Mouse (Mus musculus) embryonic facial prominence, embryonic 15.5 days (tissue): Measurements from ENCODE around the gene Ptprj. TPM values are rescaled to one million over a fixed set of nuclear protein-coding genes. Genes with fewer than 3 reads are reported as not detected.
A peak's percentile ranks its signal among the peaks of the same experiment; 100 is the strongest.
"Not testable (repeated sequence)": the region's sequence is repeated elsewhere in the genome, so short reads cannot be mapped to it uniquely, and the experiment has no call there.

Experiments used
- ATAC-seq: fragments of 200-750 bp; cut with Nextera tagmentation; 2 replicates; pipeline ENCODE4 v1.8.0; 2017; ENCODE audit warnings: low read depth, moderate TSS enrichment; ENCODE audit not compliant: insufficient number of reproducible peaks, low FRiP score, low TSS enrichment
- H3K27ac ChIP-seq: fragments of 300-500 bp; sonication (generic); replicated peaks from 2 replicates; pipeline ENCODE4 v1.5.1; 2015; ENCODE audit warnings: mild to moderate bottlenecking, inconsistent platforms
- H3K27me3 ChIP-seq: fragments of 300-500 bp; sonication (generic); 2 replicates; pipeline ENCODE4 v1.6.1; 2015; ENCODE audit warnings: inconsistent platforms
- H3K36me3 ChIP-seq: fragments of 300-500 bp; sonication (generic); 2 replicates; pipeline ENCODE4 v1.6.1; 2015; ENCODE audit warnings: mild to moderate bottlenecking, inconsistent platforms
- H3K4me1 ChIP-seq: fragments of 300-500 bp; sonication (generic); 2 replicates; pipeline ENCODE4 v1.6.1; 2015; ENCODE audit warnings: inconsistent platforms
- H3K4me2 ChIP-seq: fragments of 300-500 bp; sonication (generic); replicated peaks from 2 replicates; pipeline ENCODE4 v1.6.1; 2015; ENCODE audit warnings: mild to moderate bottlenecking, inconsistent platforms
- H3K4me3 ChIP-seq: fragments of 300-500 bp; sonication (generic); replicated peaks from 2 replicates; pipeline ENCODE4 v1.5.1; 2015; ENCODE audit warnings: mild to moderate bottlenecking, inconsistent platforms
- H3K9ac ChIP-seq: fragments of 300-500 bp; sonication (generic); 2 replicates; pipeline ENCODE4 v1.6.1; 2015; ENCODE audit warnings: inconsistent platforms
- H3K9me3 ChIP-seq: fragments of 300-500 bp; sonication (generic); replicated peaks from 2 replicates; pipeline ENCODE4 v1.6.1; 2016; ENCODE audit warnings: inconsistent platforms
- WGBS: fragments of 180-500 bp; shearing (Covaris S2); methylation state at CpG from one replicate; pipeline ENCODE4 v1.1.7; 2015; 5-methylcytosine and 5-hydroxymethylcytosine counted together
- polyA plus RNA-seq: library from polyadenylated mRNA; unstranded; fragments of >200 nt; fragmentation: Nextera tagmentation; extraction: Ambion mirVana; gene quantifications from 2 replicates; pipeline ENCODE4 v1.2.1, GENCODE M21; 2015

The Ptprj gene
- polyA plus RNA-seq, 1 experiment from 2014 or later, result 2.7 TPM

- 87% methylated on average over 7 of the region's 7 CpGs for WGBS
Measured at GRCm38 (mm10) chr2:90577451-90578279, 2.8 kb downstream of the Ptprj start.

GRCm38 (mm10) chr2:90576936-90577335 lies 3.5 kb downstream of the Ptprj start:
- Histone ChIP-seq H3K27me3 (no peaks in the 10 kb centered on the region), H3K4me2 (no peak overlapping the region), H3K27ac (no peak overlapping the region), H3K4me3 (no peak overlapping the region), H3K4me1 (peaks cover 19% of the 10 kb centered on the region; the same call in 1 of the 2 replicates), H3K9me3 (no peaks in the 10 kb centered on the region), H3K9ac (no peak overlapping the region), H3K36me3 (no peaks in the 10 kb centered on the region)
- 27% methylated on average over 1 of the region's 1 CpGs for WGBS
- ATAC-seq, result no peak

More at GRCm38 (mm10) chr2:90577451-90578279, 2.8 kb downstream of the Ptprj start:
- Histone ChIP-seq H3K27ac (no peak overlapping the region), H3K4me1 (peaks cover 19% of the 10 kb centered on the region; the same call in 1 of the 2 replicates), H3K36me3 (no peaks in the 10 kb centered on the region), H3K4me3 (no peak overlapping the region), H3K9me3 (no peaks in the 10 kb centered on the region), H3K4me2 (no peak overlapping the region), H3K9ac (no peak overlapping the region), H3K27me3 (peaks cover 1% of the 10 kb centered on the region; the same call in 1 of the 2 replicates)
- ATAC-seq, result no peak

- peaks cover 19% of the 10 kb centered on the region; the same call in 1 of the 2 replicates for H3K4me1 ChIP-seq
- H3K27me3 ChIP-seq, result no peaks in the 10 kb centered on the region
- whole genome bisulfite sequencing, result 83% methylated on average over 6 of the region's 6 CpGs
- H3K9ac ChIP-seq, result no peak overlapping the region
- ATAC-seq, result no peak
- no peak overlapping the region for H3K4me3 ChIP-seq
- no peak overlapping the region for H3K27ac ChIP-seq
- no peaks in the 10 kb centered on the region for H3K9me3 ChIP-seq
- no peak overlapping the region for H3K4me2 ChIP-seq
- no peaks in the 10 kb centered on the region for H3K36me3 ChIP-seq
Measured at GRCm38 (mm10) chr2:90576411-90576810, 4.0 kb downstream of the Ptprj start.

GRCm38 (mm10) chr2:90575713-90576112 lies 4.7 kb downstream of the Ptprj start:
- Histone ChIP-seq H3K4me1 (peaks cover 14% of the 10 kb centered on the region; the same call in 1 of the 2 replicates), H3K27ac (no peak overlapping the region), H3K9ac (no peak overlapping the region), H3K4me3 (no peak overlapping the region), H3K27me3 (no peaks in the 10 kb centered on the region), H3K36me3 (no peaks in the 10 kb centered on the region), H3K4me2 (no peak overlapping the region), H3K9me3 (no peaks in the 10 kb centered on the region)
- ATAC-seq, result no peak
- WGBS, result 70% methylated on average over 5 of the region's 5 CpGs

- Histone ChIP-seq H3K4me3 (no peak overlapping the region), H3K4me2 (no peak overlapping the region), H3K36me3 (no peaks in the 10 kb centered on the region), H3K27ac (no peak overlapping the region), H3K9me3 (no peaks in the 10 kb centered on the region), H3K4me1 (peaks cover 13% of the 10 kb centered on the region; the same call in 1 of the 2 replicates), H3K9ac (no peak overlapping the region), H3K27me3 (no peaks in the 10 kb centered on the region)
- no peak for ATAC-seq
- WGBS, result 68% methylated on average over 3 of the region's 3 CpGs
Measured at GRCm38 (mm10) chr2:90575116-90575515, 5.3 kb downstream of the Ptprj start.

- ATAC-seq, result no peak
- peak overlapping the region; percentile 43 for H3K4me2 ChIP-seq
- 66% methylated on average over 8 of the region's 8 CpGs for WGBS
- no peaks in the 10 kb centered on the region for H3K27me3 ChIP-seq
- no peak overlapping the region for H3K27ac ChIP-seq
- H3K9me3 ChIP-seq, result no peaks in the 10 kb centered on the region
- peaks cover 11% of the 10 kb centered on the region; the same call in 1 of the 2 replicates for H3K4me1 ChIP-seq
- no peak overlapping the region for H3K9ac ChIP-seq
- H3K4me3 ChIP-seq, result peak overlapping the region; percentile 23; the same call in 1 of the 2 replicates
- no peaks in the 10 kb centered on the region for H3K36me3 ChIP-seq
Measured at GRCm38 (mm10) chr2:90574536-90574935, 5.9 kb downstream of the Ptprj start.

- H3K4me1 ChIP-seq, result 0 out of 2 replicates have a peak, but pooled peaks cover 5% of the 10 kb centered on the region
- H3K9me3 ChIP-seq, result no peaks in the 10 kb centered on the region
- no peak for ATAC-seq
- no peak overlapping the region for H3K27ac ChIP-seq
- H3K27me3 ChIP-seq, result no peaks in the 10 kb centered on the region
- H3K9ac ChIP-seq, result no peak overlapping the region
- 46% methylated on average over 17 of the region's 17 CpGs for WGBS
- H3K4me2 ChIP-seq, result peak overlapping the region; percentile 43
- H3K4me3 ChIP-seq, result peak overlapping the region; percentile 23
- no peaks in the 10 kb centered on the region for H3K36me3 ChIP-seq
Measured at GRCm38 (mm10) chr2:90573640-90574526, 6.6 kb downstream of the Ptprj start.

- WGBS, result 50% methylated on average over 5 of the region's 5 CpGs
- H3K4me1 ChIP-seq, result 0 out of 2 replicates have a peak, but pooled peaks cover 5% of the 10 kb centered on the region
- no peak overlapping the region for H3K4me3 ChIP-seq
- H3K9ac ChIP-seq, result no peak overlapping the region
- H3K4me2 ChIP-seq, result no peak overlapping the region
- ATAC-seq, result no peak
- no peak overlapping the region for H3K27ac ChIP-seq
- H3K27me3 ChIP-seq, result no peaks in the 10 kb centered on the region; the same call in 1 of the 2 replicates
- no peaks in the 10 kb centered on the region for H3K36me3 ChIP-seq
- no peaks in the 10 kb centered on the region for H3K9me3 ChIP-seq
Measured at GRCm38 (mm10) chr2:90572126-90572525, 8.3 kb downstream of the Ptprj start.

- H3K4me3 ChIP-seq, H3K27me3 ChIP-seq, H3K9ac ChIP-seq, H3K9me3 ChIP-seq, H3K36me3 ChIP-seq, H3K4me2 ChIP-seq, H3K27ac ChIP-seq, ATAC-seq, H3K4me1 ChIP-seq: not testable (repeated sequence)
- 89% methylated on average over 6 of the region's 6 CpGs for WGBS
Measured at GRCm38 (mm10) chr2:90571399-90571798, 9.0 kb downstream of the Ptprj start.

GRCm38 (mm10) chr2:90570871-90571270 lies 9.6 kb downstream of the Ptprj start:
- H3K9me3 ChIP-seq, result no peaks in the 10 kb centered on the region
- ATAC-seq, result no peak
- no peak overlapping the region for H3K4me2 ChIP-seq
- peaks cover 15% of the 10 kb centered on the region for H3K4me1 ChIP-seq
- WGBS, result 96% methylated on average over 2 of the region's 2 CpGs
- H3K27ac ChIP-seq, result no peak overlapping the region
- no peaks in the 10 kb centered on the region for H3K36me3 ChIP-seq
- H3K4me3 ChIP-seq, result no peak overlapping the region
- no peaks in the 10 kb centered on the region; the same call in 1 of the 2 replicates for H3K27me3 ChIP-seq
- H3K9ac ChIP-seq, result no peak overlapping the region

- WGBS, result 85% methylated on average over 10 of the region's 10 CpGs
- no peak for ATAC-seq
- Histone ChIP-seq H3K9me3 (no peaks in the 10 kb centered on the region), H3K4me1 (peaks cover 22% of the 10 kb centered on the region), H3K9ac (no peak overlapping the region), H3K27ac (no peak overlapping the region), H3K4me3 (no peak overlapping the region), H3K4me2 (no peak overlapping the region), H3K27me3 (no peaks in the 10 kb centered on the region; the same call in 1 of the 2 replicates), H3K36me3 (no peaks in the 10 kb centered on the region)
Measured at GRCm38 (mm10) chr2:90570216-90570615, 10.2 kb downstream of the Ptprj start.
